Mouse (Mus musculus) heart, adult 2 months (tissue): Measurements from ENCODE around the gene Smarcd3.

Experiments used
- CTCF ChIP-seq: fragments of 200-600 bp; IDR thresholded peaks from 2 replicates; pipeline ENCODE4 v1.8.1; 2022; ENCODE audit warnings: antibody characterized with exemption, mild to moderate bottlenecking, moderate library complexity
- POLR2A ChIP-seq: fragments of 200-500 bp; IDR thresholded peaks from 2 replicates; pipeline ENCODE4 v1.6.1; 2011; ENCODE audit warnings: mild to moderate bottlenecking, low read depth, low read length, control low read depth; ENCODE audit not compliant: insufficient read depth

DNA sequence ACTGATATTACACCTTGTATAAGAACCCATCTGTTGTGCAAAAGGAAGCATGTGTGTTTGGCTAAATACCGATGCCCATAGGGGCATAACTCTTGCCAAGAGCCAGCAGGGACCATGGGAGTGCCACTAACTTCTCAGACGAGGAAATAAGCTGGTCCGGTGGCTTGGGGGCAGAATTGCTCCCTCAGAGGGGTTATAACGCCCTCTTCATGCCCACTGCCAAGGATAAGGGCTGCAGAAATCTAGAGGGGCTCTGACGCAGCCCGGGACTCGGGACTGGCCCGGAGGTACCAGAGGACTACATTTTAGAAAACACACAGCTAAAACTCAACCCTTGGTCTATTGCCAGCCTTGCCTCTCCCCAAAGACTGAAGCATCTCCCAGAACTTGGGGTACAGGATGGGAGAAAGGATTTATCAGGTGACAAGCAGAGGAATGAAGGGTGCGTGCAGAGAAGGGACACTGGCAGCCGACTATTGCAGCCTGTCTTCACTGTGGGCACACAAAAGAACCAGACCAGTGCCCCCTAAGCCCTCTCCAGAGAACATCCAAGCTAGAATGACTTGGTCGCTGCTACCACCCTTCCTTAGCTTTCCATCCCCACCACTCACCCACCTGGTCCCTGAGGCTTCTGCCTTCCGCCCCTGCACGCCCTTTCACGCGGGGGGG is 26.2 kb downstream of the Smarcd3 start:
- TF ChIP-seq POLR2A (no peak), CTCF (no peak)
